Comparison of ENCODE assay signal across 8 mouse cellular contexts in the genomic region with DNA sequence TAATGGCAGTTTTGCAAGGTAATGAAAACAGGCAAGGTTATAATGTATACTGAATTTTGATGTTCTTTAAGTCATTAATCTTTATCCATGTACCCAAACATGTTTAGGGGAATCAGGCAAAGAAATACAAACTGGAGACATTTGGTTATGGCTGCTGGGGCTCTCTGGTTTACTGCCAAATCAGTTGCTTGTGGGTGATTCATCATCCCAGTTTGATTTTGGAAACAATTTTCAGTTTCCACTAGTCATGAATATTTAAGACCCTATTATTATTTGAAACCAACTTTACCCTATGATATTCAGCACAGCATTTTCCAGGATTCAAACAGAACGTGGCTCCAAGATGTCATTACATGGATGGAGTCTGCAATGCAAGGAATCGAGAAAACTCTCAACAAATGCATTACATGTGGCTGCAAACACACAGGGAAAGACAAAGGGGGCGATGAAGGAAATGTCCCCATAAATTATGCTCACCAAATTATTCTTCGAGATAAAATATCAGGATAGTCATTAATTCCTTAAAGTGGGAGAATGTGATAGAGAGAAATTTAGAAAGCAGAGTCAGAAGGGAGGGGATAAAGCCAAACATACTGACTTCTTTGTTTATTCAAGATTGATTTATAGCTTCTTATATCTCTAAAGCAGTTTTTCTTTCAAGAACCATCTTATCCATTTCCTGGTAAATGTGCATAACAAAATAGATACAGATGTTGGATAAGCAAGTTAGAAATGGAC. TPM values are rescaled to one million over a fixed set of nuclear protein-coding genes. Genes with fewer than 3 reads are reported as not detected.
DNase-seq lines count a peak whose midpoint lies in the region; ATAC-seq and TF ChIP-seq lines count a peak whose summit lies in the region.
"Had no signal": no experiment of that assay in that cellular context is flagged by ENCODE, and none has a peak within 500 bp of the region (broad histone marks: within the 10 kb centered on the region; RNA-seq: fewer than 3 reads in every experiment).

No protein-coding gene starts in this region.

- TF ChIP-seq CTCF in brain, embryonic 14.5 days (IDR thresholded peaks at IDR 0.05; ENCODE audit: borderline replicate concordance, extremely low read depth, insufficient read depth, insufficient read length): no peak

- ATAC-seq in kidney, embryonic 14.5 days (ENCODE audit: low FRiP score, low TSS enrichment): peak; percentile 69; the same call in 1 of the 2 replicates
- ATAC-seq in limb, embryonic 13.5 days (ENCODE audit: low FRiP score, low read depth): no peak

- no peak overlapping the region for H3K4me2 ChIP-seq in kidney, embryonic 14.5 days (replicated peaks; ENCODE audit: low read depth, low read length)
- H3K4me2 ChIP-seq in limb, embryonic 13.5 days (replicated peaks): peak overlapping the region; percentile 22; the same call in 1 of the 2 replicates

- H3K27ac ChIP-seq in kidney, embryonic 14.5 days (ENCODE audit: low read depth, low read length): peak overlapping the region; percentile 56; the same call in 1 of the 2 replicates
- no peak overlapping the region; the same call in 1 of the 2 replicates for H3K27ac ChIP-seq in limb, embryonic 13.5 days
- H3K27ac ChIP-seq: heart, adult 2 months had no signal

- peaks cover 3% of the 10 kb centered on the region; the same call in 1 of the 2 replicates for H3K4me1 ChIP-seq in kidney, embryonic 14.5 days (ENCODE audit: control insufficient read depth, insufficient read depth, low read length)
- H3K4me1 ChIP-seq in limb, embryonic 13.5 days: peaks cover 18% of the 10 kb centered on the region

- H3K36me3 ChIP-seq in kidney, embryonic 14.5 days (ENCODE audit: control insufficient read depth, insufficient read depth, low read length): no peaks in the 10 kb centered on the region
- H3K36me3 ChIP-seq in limb, embryonic 13.5 days: no peaks in the 10 kb centered on the region

- TF ChIP-seq POLR2A in brain, embryonic 14.5 days (IDR thresholded peaks at IDR 0.05; ENCODE audit: borderline replicate concordance, extremely low read depth, insufficient read depth, insufficient read length, poor library complexity, severe bottlenecking): no peak

- WGBS in kidney, embryonic 14.5 days: 35% methylated on average over 4 of the region's 4 CpGs
- WGBS in limb, embryonic 13.5 days: 42% methylated on average over 4 of the region's 4 CpGs

- no peaks in the 10 kb centered on the region for H3K9me3 ChIP-seq in kidney, embryonic 14.5 days (ENCODE audit: control insufficient read depth, low read length)
- H3K9me3 ChIP-seq in limb, embryonic 13.5 days: no peaks in the 10 kb centered on the region

- no peak for DNase-seq in kidney, adult 9 months
- DNase-seq in Muller cell, postnatal 12 days (ENCODE audit: inconsistent ontology term): peak; percentile 60
- peak; percentile 63 for DNase-seq in brain, embryonic 14.5 days (ENCODE audit: low read depth)
- DNase-seq in retina, postnatal 1 day: no peak
- DNase-seq in right cerebral cortex, postnatal 14 days: no peak

- H3K4me3 ChIP-seq in kidney, embryonic 14.5 days (ENCODE audit: low read length): no peak overlapping the region
- H3K4me3 ChIP-seq in limb, embryonic 13.5 days: no peak overlapping the region
- H3K4me3 ChIP-seq: heart, adult 2 months had no signal

- H3K9ac ChIP-seq in kidney, embryonic 14.5 days (ENCODE audit: low read depth, low read length): no peak overlapping the region
- no peak overlapping the region for H3K9ac ChIP-seq in limb, embryonic 13.5 days

- H3K27me3 ChIP-seq in kidney, embryonic 14.5 days (ENCODE audit: control insufficient read depth, insufficient read depth, low read length): no peaks in the 10 kb centered on the region
- no peaks in the 10 kb centered on the region for H3K27me3 ChIP-seq in limb, embryonic 13.5 days

RNA-seq across cellular contexts. Expression of gene Ptn, which starts 8.4 kb away (rescaled TPM):
- polyA plus RNA-seq in kidney, embryonic 14.5 days (2014; fragmentation: Nextera tagmentation; extraction: Ambion mirVana): 293 and 358 TPM in 2 replicates
- 317 and 456 TPM in 2 replicates for polyA plus RNA-seq in brain, embryonic 14.5 days (2012; rRNA removed)
- polyA plus RNA-seq in limb, embryonic 13.5 days (2015; fragmentation: Nextera tagmentation; extraction: Ambion mirVana): 603 and 694 TPM in 2 replicates

Comparison
In these comparisons a context has a peak if more than half of its experiments do, and no peak if none do; other contexts are left out.
1. DNase-seq: peak in Muller cell, postnatal 12 days (single experiment) and brain, embryonic 14.5 days (single experiment); none in kidney, adult 9 months (single experiment), retina, postnatal 1 day (single experiment) and right cerebral cortex, postnatal 14 days (single experiment).